Mouse (Mus musculus) heart, postnatal 0 days (tissue): ENCODE measurements at regions not wholly inside any gene's neighbourhood (a gene's known extent, or its start where the extent isn't known, plus 50 kb on each side); places are given as distances from the start of the nearest gene placed in this dataset.

ENCODE experiments used
- CTCF ChIP-seq: IDR thresholded peaks from 2 replicates; pipeline ENCODE4 v1.5.1; 2016; ENCODE audit warnings: antibody characterized with exemption, control low read depth, low read depth
- EP300 ChIP-seq: IDR thresholded peaks from 2 replicates; pipeline ENCODE4 v1.6.1; 2016; ENCODE audit warnings: antibody characterized with exemption, low read depth

- TF ChIP-seq CTCF (no peak), EP300 (no peak)
Measured at GRCm38 (mm10) chr15:5676704-5677103, 432.7 kb upstream of the Ptger4 start.
